Mouse (Mus musculus): ENCODE measurements around the gene Gm853. TPM values are rescaled to one million over a fixed set of nuclear protein-coding genes. Genes with fewer than 3 reads are reported as not detected.
A peak's percentile ranks its signal among the peaks of the same experiment; 100 is the strongest.

The Gm853 gene
- total and polyA plus RNA-seq, 3 experiments, result not detected

DNA sequence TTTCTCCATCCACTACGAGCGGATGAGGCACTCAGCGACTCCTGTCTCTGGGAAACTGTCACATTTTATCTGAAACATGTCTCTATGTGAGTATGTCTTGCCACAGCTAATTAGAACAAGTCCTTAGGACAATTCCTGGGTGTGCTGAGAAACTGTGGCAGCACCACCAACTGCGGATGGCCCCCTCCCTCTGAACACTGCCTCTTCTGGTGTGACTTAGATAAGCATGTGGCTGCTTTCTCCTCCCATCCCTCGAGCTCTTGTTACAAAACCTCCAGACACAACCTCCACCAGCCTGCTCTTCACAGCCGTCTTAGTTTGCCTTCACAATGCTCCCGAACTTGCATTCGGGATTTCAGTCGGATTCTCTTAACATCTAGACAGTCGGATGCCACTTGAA is 8.3 kb downstream of the Gm853 start:
- no peak for DNase-seq

DNA sequence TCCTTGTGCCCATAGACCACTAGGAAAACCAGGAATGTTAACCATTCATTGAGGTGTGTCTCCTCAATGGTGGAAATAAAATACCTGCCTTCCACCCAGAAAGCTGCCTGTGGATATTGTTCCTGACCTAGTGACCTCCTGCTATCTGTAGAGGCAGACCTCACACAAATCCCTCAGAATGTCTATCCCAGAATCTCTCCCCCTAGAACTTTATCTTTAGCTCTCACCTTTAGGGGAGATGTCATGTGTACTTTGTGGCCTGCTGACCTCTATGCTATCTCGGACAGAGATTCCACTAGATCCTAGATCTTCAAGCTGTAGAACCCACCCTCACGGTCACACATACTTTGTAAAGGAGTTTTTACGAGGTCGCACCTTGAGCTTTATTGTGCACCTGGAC is 9.0 kb downstream of the Gm853 start:
- DNase-seq, result no peak

DNA sequence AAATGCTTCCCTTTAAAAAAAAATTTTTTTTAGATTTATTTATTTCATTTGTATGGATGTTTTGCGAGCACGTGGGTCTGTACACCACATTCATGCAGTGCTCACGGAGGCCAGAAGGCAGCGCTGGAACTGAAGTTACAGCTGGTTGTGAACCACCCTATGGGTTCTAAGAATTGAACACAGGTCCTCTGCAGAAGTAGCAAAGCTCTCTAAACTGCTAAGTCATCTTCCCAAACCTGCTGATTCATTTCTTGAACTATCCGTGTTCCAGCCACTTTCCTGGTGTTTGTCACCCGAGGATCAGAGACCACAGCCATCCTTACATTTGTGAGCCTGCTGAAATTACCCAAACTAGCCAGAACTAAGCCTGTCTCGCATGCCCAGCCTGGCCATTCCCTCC is 9.8 kb downstream of the Gm853 start:
- DNase-seq, result no peak

DNA sequence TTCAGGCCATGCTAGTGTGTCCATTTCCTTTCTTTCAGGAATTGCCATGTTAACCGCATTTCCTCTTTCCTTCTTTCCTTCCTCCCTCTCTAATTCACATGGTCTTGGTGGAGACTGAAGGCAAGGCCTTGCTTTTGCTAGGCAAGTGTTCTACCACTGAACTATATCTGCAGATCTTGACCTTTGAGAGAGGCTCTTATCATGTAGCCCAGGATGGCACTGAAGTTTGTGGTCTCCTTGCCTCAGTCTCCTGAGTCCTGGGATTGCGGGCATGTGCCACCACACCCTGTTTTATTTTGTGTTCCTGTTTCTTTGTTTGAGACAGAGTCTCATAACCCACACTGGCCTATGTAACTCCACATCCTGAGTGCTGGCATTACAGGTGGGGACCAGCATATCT is 10.3 kb downstream of the Gm853 start:
- DNase-seq, result no peak

DNA sequence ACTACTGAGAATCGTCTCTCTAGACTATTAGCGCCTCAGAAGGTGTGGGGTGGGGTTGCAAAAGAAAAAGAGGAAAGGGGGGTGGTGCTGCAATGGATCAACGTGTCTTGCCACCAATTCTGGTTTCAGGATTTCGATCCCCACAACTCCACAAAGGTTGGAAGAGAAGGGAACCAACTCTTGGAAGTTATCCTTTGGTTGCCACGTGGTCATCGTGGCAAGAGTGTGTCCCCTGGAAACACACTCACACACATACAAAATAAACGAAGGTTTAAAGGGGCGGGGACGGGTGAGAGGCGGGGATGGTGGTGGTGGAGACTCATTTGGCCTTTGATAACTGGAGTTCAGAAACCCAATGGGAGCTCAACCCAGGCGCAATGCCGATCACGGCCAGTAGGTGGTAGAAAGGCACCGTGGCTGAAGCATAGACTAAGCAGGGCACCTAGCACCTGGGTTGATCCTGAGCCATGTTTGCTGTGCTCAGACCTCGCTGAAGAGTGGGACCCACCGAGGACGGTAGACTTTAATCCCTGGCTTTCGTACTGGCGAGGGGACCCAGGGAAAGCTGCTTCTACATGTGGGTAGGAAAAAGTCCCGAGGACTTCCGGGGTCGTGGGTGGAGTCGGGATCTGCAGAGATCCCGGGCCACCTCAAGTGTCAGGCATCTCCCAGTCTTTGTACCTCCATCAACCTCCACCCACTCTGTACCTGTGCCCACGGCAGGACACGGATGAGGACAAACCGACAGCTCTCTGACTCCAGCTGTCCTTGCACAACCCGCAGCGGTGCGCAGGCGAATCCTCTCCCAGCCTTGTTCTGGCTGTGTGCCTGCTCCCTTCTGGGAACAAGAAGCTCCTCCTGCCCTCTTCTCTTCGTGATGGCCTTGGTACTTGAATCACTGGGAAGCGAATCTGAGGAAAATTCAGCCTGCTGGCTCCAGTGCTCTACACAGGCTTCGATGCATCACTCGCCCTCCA is 23.2 kb downstream of the Gm853 start:
- DNase-seq, result peak; percentile 93

DNA sequence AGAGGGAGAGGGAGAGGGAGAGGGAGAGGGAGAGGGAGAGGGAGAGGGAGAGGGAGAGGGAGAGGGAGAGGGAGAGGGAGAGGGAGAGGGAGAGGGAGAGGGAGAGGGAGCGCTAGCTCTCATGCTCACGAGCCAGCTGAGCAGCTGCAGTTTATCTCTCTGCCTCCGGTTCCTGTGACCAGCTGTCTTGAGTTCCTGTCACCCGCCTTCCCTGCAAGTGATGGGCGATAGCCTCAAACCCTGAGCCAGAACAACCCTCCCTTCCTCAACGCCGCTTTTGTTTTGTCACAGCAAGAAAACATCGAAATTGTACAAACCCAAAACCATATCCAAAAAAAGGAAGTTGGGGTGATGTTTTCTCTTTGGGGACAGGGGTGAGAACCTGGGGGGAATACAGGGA is 25.7 kb downstream of the Gm853 start:
- DNase-seq, result no peak

DNA sequence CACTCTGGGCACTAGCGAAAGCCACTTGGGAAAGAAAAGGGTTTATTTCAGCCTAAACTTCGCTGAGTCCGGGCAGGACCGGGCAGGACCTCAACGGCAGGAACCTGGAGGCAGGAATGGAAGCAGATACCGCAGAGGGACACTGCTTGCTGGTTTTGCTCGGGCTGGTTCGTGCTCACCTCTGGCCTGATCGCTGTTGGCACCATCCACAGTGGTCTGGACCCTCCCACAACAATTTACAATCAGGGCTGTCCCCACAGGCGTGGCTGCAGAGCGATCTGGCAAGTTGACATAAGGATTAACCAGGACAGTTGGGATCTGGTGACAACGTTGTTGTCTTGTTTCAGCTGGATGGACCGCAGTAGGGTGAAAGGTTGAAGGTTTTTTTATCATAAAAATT is 26.3 kb downstream of the Gm853 start:
- no peak for DNase-seq

DNA sequence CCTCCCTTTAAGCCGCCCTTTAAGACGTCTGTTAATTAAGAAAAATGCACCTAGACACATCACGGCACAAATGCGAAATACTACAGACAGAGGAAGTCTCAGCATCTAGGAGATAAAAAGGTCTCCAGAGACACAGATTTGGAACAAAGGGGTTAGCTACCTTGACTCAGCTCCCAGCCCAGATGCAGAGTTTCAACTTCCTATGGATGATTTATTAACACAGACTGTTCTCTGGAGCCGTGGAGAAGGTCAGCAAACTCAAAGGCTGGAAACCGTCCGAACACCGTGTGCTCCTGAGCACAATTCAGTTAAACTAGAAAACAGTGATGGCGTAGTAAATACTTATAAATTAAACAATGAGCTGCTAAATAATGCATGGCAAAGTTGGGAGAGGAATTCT is 29.9 kb downstream of the Gm853 start:
- peak; percentile 59 for DNase-seq

DNA sequence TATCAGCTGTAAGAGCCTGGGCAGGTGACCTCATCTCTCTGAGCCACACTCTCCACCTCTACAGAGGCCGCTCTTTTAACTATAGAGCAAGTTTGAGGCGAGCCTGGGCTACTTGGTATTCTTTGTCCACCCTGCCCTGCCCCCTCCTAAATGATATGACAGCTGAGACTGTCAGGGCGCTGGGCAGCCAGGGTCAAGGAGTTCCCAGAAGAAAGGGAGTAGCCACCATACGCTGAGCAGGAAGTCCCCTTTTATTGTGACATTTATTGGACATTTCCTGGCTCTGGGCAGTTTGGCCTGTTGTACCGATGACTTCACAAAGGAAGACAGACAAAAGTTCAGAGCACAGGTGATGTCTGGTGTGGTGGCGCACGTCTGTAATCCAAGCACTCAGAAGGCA is 32.6 kb downstream of the Gm853 start:
- no peak for DNase-seq

DNA sequence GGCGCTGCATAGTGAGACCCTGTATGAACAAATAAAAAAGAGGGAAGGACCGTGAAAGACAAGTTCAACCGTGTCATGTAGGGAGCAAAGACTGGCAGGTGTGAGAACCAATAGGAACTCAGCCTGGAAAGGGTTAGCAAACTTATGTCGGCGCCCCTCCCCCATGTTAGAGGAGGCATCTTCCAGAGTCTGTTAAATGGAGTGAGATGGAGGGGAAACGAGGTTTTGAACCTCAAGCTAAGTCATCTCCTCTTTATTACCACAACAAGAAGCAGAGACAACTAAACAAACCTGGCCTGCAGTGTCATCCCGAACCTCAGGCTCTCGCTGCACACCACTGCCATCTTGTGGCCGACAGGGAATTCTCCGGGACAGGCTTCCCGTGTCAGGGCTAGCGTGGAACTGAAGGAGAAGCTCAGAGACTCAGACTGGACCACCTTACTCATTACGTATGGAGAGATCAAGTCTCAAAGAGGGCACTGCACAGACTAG is 33.3 kb downstream of the Gm853 start:
- DNase-seq, result peak; percentile 88

DNA sequence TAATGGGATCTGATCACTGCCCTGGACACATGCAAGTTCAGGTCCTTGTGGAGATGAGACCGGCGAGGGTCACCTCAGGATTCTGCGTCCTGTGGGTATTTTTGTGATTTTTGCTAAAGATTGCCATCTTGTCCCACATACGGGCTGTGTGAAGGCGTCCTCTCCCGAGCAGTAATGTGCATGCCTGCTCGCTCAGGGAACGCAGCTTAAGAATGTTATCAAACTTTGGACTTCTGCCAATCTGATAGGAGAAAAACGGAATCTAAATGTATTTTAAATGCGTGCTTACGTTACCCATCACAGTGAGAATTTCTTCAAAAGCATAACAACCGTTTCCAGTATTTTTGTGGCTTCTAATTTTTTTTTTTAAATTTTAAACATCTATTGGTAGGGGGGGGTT is 35.3 kb downstream of the Gm853 start:
- no peak for DNase-seq

DNA sequence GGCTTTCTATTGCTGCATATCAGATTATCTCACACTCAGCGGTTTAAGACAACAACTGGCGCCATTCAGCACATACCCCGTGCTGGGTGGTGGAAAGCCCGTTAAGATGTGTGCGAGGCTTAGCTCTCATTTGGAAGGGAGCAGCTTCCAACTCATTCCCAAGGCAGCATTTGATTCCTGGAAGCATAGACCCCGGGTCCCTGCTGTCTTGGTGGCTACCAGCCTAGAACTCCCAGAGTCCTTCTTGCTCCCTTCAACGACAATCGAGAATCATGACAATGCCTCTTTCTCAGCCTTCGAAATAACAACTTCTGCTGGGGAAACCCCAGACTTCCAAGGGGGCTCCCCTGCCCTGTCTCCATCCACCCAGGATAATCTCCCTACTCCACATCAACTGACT is 35.8 kb downstream of the Gm853 start:
- DNase-seq, result no peak

DNA sequence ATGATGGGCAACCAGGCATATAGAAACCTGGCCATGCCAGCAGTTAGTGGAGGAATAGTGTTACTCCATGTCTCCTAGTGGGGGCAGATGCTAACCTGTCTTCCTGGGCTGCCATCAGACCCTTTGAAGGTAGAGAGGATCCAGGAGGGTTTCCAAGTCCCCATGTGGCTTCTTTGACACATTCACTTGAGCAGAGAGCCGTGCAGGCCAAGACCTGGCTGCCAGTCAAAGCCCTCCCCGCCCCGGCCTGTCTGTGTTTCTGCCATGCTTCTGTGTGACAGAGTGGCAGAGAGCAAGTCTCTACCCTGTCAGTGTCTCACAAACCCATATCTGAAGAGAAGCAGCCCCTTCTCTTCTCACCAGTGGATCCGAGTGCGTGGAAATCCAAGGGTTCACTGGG is 38.3 kb downstream of the Gm853 start:
- DNase-seq, result no peak

DNA sequence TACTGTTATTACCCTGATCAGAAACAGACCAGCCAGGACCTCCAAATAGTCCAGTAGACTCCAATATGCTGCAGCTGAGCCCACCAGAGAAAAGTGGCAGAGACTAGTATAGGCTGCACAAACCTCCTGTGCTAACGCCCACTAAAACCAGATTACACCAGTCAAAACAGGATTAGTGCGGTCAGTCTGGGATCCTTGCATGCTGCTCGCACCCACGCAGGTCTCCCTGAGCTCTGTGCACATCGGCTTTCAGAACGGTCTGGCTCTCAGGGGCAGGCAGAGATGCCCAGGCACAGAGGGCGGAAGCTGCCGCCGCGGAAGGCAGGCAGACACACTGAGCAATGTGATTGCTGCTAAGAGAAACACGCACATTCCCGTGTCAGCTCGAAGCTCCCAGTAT is 39.2 kb downstream of the Gm853 start:
- no peak for DNase-seq

DNA sequence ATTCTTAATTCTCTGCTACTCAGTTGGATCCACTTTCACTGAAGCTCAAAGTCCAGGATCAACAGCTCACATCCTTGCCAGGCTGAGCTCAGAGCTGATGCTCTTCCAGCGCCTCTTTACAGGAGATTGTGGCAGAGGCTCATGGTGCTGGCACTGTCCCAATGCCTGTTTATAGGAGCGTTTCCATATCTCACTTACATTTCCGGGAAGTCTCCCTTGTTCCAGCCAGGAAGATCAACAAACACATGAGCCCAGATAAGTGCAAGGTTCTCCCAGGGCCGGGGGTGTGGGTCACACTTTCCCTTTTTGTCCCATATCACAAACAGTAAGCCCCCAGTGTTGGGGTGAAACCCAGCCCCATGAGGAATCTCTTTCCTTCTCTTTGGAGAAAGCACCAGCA is 40.3 kb downstream of the Gm853 start:
- no peak for DNase-seq

DNA sequence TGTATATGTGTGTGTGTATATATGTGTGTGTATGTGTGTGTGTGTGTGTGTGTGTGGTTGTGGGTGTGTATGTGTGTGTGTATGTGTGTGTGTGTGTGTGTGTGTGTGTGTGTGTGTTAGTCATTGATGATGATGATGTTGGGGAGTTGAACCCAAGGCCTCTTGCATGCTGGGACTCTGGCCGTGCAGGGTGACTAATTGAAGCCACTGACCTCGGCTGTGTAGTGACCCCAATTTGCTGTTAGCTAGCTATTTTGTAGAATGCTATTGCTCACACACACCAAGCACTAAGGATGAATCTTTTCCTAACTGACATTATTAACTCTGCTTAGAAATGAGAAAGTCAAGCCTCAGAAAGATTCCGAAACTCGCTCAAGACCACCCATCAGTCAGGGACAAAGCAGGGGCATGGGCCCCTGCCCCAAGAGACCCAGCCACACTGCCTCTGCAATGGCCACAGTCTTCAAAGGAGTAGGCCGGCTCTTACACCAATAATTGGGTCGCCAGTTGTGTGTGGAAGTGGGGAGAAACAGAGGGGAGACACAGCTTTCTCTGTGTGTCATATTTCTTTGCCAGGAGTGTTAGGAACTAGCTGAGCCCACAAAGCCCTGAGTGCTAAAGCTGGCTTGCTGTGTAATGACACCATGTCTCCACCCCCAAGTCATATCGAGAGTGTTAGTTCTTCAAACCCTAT is 41.1 kb downstream of the Gm853 start:
- peak; percentile 68 for DNase-seq

DNA sequence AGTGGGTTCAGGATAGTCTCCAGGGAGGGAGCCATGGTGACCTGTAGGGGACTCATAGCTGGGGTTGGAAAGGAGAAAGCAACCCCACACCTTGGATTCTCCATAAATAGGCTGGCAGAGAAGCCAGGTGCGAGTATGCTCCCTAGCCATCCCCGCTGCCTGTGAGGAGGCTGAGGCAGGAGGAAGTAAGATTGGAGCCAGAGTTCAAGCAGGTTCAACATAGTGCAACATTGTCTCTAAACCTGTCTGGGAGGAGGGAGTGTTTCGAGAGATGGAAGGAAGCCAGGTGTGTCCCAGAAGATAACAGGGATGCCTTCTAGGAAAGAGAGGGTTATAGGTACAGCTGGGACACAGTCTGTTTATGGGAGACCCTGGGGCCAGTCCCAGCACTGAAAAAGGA is 42.3 kb downstream of the Gm853 start:
- DNase-seq, result no peak

DNA sequence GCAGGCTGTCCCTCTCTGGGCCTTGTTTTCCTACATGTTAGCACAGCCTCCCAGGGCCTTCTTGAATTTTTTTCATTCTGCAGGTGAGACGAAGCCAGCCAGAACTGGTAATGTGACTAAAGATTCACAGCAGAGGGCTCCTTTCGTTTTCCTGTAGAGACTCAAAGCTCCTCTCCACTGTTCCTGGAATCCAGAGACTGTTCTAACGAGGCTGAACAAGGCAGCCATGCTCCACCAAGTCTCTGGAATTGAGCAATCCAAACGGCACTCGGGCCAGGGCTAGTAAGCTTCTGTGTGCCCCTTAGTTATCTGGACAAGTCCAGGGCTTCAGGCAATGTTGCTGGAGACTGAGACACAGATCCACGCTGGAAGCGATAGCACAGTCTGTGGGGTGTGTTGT is 44.7 kb downstream of the Gm853 start:
- no peak for DNase-seq

DNA sequence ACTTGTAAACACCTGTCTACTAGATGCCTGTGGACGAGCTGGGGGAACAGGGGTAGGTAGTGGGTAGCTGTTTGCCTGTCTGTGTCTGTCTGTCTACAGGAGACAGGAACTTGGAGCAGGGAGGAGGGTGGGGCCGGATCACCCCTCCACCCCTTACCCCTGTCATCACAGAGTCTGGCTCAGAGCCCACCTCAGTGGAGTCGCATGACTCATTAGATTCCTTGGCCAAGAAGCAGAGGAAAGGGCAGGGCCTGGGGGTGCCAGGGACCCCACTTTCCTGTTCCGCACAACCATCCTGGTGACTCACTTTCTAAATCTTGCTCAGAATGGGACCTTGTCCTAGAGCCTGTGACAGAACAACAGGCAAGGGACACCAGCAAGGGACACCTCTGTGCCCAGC is 45.1 kb downstream of the Gm853 start:
- DNase-seq, result peak; percentile 89

DNA sequence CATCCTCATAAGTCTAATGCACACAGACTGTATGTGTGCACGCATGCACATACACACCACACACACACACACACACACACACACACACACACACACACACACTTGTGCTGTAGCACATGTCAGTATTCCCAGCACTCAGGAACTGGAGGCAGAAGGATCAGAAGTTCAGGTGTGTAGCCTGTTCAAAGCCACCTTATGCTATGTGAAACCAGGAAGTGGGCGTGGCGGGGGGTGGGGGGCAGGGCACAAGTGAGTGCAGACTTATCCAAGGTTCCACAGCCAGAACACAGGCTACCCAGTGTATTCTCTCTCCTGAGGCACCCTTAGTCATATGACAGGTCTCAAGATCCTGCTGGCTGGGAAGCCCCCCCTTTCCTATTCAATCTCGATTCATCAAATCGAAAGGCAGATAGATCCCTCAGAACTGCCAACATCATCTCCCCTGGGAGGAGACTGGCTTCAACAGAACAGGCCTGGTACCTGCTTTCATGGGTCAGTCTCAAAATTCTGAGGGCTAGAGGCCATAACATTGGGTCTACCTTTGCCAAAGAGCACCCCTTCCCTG is 46.0 kb downstream of the Gm853 start:
- DNase-seq, result no peak

DNA sequence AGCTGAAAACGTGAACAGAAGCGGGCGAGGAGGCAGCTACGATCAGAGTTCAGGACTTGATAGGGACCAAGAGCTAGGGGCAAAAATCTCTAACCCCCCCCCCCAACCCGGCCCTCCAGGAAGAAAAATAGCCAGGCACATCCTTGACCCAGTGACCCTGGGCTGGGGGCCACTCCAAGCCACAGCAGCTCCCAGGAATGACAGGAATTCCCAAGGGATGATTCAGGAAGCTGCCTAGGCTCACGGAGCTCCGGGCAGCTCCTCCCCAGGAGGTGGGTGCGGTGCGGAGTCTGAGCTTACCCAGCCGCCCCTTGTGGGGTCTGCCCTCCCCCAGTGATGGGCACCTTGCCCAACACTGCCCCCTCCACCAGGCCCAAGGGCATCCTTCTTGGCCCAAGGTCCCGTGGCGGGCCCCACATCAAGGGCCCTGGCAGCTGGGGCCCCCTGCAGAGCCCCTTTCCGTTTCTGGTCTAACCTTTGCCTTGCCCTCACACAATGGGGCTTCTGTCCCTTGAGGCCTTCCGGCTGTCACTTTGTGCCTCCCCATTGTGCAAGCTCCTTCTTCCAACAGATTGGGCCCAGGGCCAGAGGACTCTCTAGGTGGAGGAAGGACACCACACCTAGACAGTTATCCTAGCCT is 47.0 kb downstream of the Gm853 start, which contains the start of gene Tinagl1:
Gene Tinagl1 (minus strand): TSS at position 51 of the 640 bp plus-strand sequence.
- peak; percentile 78 for DNase-seq

DNA sequence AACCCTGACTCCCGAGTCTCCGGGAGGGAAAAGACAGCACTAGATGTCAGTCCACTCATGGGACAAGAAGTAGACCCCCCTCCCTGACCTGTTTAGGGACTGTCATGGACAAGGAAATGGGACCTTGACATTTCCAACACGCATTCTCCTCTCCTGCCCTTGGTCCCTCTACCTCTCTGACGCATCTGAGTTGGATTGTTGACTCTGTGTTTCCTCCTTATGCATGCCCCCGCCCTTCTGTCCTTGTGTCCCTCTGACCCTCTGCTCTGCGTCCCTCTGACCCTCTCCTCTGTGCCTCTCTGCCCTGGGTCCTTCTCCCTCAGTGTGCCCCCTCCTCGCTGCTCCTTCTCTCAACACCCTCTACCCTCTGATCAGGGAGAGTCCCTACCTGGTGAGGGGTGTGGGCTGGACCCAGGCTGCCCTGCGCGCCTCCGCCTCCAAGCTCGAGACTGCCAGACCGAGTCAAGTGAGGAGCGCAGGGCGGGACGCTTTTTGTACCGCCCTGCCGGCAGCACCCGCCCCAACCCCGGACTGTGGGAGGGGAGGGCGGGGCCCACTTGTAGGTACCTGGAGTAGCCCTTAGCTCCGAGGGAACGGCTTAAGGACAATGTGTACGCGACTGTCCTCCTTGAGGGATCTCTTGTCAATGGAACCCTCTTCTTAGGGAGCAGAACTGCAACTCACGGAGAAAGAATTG is 47.7 kb downstream of the Gm853 start:
- DNase-seq, result peak; percentile 89
